Mouse (Mus musculus) mature B cell (primary cell): ENCODE measurements at regions not wholly inside any gene's neighbourhood (a gene's known extent, or its start where the extent isn't known, plus 50 kb on each side); places are given as distances from the start of the nearest gene placed in this dataset.
"Not testable (repeated sequence)": the region's sequence is repeated elsewhere in the genome, so short reads cannot be mapped to it uniquely, and the experiment has no call there.

ENCODE experiments used
- in situ Hi-C: fragments of 300-500 bp; cut with MboI; formaldehyde crosslinking; loops from 2 replicates; pipeline ENCODE4 v1.14.3; 2019

DNA sequence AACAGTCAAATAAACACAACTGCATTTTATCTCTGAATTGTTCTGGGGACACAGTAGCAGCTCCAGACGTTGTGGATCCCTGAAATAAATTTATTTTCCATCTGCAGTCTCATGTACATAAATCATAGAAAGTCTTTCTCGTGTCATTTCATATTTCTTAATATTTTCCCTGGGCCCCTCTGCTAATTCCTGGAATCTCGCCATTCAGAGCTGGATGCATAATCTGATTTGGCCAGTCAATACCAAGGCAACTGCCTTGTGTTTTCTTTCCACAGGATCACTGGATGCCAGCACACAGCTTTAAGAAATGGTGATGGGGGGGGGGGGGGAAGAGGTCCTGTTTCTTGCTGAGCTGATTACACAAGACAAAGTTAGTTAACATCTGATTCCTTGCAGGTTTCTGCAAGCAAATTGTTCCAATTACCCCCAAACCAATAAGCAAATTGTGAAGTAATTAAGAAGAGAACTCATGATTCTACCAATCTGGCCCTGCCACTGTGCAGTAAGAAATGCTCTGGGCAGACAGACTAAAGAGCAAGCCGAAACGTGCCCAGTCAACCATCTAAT is 824.2 kb upstream of the Sox9 start:
- in situ Hi-C loops: no loop called here

DNA sequence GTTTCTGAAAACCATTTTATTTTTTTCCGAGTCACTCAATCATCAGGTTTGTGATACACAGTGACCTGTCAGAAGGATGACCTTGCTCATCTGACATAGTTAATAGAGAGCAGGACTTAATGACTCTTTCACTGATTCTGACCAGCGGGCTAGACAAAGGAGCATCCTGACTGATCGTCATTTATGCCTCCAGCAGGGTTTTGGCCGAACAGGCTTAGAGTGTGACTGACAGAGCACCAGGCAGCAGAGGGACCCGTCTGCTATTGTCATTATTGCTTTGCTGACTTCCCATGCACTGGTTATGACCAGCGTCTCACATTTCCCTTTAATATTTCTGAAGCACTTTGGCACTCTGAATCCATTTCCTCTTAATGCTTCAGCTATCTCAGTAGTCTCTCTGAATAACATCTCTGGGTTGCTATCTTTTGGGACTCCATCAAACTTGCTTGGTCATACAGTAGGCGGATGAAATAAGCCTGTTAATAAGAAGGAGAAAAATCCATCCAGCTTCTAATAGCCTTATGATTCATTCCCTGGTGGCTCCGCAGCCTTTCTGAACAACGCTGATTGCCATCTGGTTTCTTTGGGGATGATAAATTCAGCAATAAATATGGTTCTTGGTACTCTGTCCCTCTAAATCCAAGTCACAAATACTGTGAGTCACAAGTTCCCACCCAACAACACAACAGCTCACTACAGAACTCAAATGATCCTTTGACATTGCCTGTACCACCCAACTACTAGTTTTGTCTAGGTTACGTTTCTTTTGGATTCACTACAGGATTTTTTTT is 820.8 kb upstream of the Sox9 start:
- in situ Hi-C loops: no loop called here

GRCm38 (mm10) chr11:111961846-111962245 is 820.2 kb upstream of the Sox9 start:
- in situ Hi-C loops: no loop called here

- in situ Hi-C loops: no loop called here
These were observed 818.0 kb upstream of the Sox9 start for GRCm38 (mm10) chr11:111964066-111964465.

GRCm38 (mm10) chr11:111966401-111966800 is 815.6 kb upstream of the Sox9 start:
- in situ Hi-C loops: no loop called here

DNA sequence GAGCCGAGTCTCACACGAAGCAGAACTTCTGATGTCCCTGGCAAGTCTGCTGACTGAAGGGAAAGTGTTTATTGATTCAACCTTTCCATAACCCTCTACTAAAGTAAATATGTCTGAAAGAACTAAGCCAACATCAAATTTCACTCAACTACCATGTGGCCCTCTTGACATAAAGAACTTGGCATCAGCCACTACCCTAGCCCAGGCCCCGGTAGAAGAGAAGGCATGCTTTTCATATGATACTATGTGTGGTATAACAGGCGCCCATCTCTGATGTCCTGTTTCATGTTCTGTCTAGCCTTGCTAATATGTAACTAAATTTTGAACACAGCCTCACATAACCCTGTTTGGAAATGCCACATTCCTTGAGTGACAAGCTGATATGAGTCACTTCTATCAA is 811.0 kb upstream of the Sox9 start:
- in situ Hi-C loops: no loop called here

DNA sequence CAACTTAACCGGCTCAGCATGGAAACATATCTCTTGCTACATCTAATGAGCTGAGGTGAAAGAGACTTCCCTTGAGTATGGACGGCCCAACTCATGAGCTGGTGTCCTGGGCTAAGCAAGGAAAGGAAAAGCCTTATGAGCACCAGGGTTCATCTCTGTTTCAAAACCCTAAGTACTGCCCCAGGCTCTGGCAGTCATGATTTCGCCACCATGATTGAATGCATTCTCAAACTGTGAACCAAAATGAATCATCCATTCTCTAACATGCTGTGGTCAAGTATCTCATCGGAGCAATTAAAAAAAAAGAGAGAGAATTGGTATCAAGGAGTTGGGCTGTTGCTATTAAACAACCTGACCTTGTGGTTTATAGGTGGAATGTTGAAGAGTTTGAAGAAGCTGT is 803.4 kb upstream of the Sox9 start:
- in situ Hi-C loops: no loop called here

DNA sequence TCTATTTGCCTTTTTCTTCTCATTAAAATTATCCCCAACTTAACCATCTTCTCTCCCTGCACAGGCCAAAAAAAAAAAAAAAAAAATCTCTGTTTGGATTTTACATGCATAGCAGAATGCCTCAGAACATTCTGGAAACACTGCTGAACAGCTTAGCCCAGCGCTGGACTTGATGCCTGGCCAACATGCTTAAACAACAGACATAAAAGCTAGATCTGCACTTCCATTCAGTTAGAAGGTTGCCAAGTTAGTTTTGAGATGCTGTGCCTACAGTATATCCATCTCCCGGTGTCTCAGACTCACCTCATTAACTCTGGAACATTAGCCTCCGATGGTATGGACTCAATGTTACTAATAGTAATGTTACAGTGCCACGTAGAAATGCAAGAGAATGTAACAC is 785.6 kb upstream of the Sox9 start:
- in situ Hi-C loops: no loop called here

DNA sequence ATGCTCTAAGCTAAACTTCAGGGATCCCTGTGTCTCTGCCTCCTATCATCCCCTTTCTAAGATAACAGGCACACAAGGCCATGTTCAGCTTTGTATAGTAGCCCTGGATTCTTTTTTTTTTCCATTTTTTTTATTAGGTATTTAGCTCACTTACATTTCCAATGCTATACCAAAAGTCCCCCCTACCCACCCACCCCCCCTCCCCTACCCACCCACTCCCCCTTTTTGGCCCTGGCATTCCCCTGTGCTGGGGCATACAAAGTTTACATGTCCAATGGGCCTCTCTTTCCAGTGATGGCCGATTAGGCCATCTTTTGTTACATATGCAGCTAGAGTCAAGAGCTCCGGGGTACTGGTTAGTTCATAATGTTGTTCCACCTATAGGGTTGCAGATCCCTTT is 771.2 kb upstream of the Sox9 start:
- in situ Hi-C loops: not testable (repeated sequence)

DNA sequence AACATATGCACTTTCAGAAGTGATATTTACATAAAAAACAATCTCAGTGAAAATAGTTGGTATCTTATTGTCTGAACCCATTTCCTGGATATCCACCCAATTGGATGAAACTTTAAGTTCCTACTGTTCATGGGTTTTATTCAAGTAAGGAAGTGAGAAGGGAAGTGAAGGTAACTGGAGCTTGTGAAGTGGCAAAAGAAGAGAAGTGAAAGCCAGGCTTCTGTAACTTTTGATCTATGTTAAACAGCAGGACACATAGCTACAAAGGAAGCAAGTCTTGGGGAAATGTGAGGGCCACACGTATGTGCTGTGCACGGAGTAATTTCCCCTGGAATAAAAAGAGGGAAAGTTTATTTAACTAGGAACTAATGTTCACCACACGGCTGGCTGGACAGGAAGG is 764.1 kb upstream of the Sox9 start:
- in situ Hi-C loops: no loop called here

- in situ Hi-C loops: no loop called here
These were observed 754.0 kb upstream of the Sox9 start for GRCm38 (mm10) chr11:112028031-112028430.

- in situ Hi-C loops: no loop called here
These were observed 743.3 kb upstream of the Sox9 start for GRCm38 (mm10) chr11:112038741-112039140.

GRCm38 (mm10) chr11:112044455-112044854 is 737.6 kb upstream of the Sox9 start:
- in situ Hi-C loops: no loop called here

GRCm38 (mm10) chr11:112045353-112045752 is 736.7 kb upstream of the Sox9 start:
- in situ Hi-C loops: no loop called here

DNA sequence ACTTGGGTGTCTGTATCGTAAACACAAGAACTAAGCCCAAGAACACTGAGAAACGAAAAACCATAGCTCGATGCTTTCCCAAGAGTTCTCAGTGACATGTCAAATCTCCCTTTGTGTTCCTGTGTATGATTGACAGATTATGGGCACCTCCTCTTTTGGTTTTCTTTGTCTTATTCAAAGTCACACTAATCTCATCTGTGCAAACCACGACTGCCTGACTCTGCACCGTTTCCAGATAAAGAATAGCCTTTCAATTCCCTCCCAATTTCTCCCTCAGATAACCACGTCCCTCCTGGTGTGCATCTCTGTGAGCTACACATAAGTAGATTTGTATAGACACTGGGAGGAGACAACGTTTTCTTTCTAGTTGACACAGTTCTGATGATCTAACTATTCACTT is 731.7 kb upstream of the Sox9 start:
- in situ Hi-C loops: no loop called here

- in situ Hi-C loops: no loop called here
These were observed 726.4 kb upstream of the Sox9 start for GRCm38 (mm10) chr11:112055591-112055990.

DNA sequence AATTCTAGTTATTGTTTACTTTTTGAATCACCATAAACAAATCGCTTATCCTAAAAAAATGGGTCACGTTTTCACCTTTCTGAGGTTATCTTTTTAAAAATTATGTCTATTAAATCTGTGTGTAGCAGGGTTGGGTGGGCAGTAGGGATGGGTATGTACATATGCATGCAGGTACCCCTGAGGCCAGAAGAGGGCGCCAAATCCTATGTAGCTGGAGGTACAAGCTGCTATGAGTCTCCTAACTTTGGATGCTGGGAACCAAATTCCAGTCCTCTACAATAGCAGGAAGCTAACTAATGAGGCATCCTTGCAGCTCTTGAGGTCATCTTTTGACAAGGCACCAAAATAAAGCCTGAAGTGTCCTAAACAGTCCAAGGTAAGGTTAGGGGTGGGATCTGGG is 714.8 kb upstream of the Sox9 start:
- in situ Hi-C loops: no loop called here

- in situ Hi-C loops: no loop called here
These were observed 713.2 kb upstream of the Sox9 start for GRCm38 (mm10) chr11:112068821-112069220.

- in situ Hi-C loops: no loop called here
These were observed 710.5 kb upstream of the Sox9 start for GRCm38 (mm10) chr11:112071571-112071970.

GRCm38 (mm10) chr11:112081386-112081785 is 700.6 kb upstream of the Sox9 start:
- in situ Hi-C loops: no loop called here

DNA sequence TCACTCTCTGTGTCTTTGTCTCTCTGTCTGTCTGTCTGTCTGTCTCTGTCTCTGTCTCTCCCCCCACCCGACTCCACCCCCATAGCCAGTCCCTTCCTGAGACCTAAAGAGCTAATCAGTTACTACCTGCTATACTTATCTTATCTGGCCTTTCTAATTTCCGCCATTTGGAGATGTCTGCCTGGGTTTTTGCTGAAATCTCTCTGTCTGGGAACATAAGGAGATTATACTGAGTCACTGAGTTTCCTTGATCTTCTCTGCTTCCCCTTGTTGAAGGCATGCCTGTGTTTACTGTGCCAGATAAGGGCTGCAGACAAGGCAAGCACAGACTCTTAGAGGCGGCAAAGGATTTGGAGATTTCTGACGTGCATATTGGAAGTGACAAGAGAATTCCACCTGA is 699.0 kb upstream of the Sox9 start:
- in situ Hi-C loops: no loop called here

DNA sequence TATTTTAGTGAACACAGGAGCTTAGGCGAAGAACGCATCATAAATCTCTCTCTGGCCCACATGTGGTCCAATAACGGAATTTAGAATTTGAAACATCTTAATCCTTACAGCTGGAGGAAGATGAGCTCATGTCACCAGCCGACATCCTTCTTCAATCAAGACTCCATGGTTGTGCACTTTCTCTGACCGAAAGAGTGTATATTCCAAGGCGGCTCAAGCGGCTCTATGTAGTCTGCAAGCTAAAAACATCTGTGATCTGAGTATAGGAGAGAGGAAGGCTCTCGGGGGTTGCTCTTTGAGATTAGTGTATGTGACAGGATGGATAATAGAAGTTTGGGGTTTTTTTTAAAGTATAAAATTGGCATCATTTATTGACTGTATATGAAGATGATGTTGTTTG is 689.9 kb upstream of the Sox9 start:
- in situ Hi-C loops: no loop called here

DNA sequence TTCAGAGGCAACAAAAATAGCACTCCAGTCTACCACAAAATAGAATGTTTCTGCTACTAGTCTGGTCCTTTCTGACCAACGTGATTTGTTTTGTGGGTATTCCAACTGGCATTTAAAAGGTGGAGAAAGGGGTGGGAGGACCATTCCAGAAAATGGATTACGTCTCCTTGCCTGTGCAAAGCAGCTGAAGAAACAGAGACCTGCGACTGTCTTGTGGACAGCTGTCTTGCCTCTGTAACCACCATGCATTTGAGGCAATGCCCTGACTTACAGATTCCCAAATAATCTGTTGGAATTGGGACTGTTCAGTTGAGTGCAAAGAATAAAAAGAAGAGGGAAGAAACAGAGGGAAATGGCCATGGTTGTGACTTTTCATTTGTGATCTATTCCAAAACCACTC is 687.0 kb upstream of the Sox9 start:
- in situ Hi-C loops: no loop called here

DNA sequence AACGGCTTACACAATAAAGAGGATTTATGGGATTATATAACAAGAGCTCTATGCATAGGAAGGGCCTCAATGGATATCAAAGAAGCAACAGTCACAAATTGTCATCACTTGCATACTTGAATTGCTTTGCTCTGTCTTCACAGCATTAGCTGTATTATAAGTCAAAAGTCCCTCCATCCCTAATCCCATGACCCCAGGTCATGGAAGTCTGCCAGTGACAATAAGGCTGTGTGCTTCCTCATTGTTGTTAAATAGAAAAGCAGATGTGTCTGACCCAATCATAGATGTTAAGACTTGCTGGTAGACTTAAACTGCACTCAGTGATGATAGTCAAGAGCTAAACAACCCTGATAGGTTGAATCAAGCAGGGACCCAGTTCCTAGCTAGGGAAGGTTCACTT is 683.9 kb upstream of the Sox9 start:
- in situ Hi-C loops: no loop called here
